Mouse (Mus musculus): ENCODE data around the gene Arsb. TPM values are rescaled to one million over a fixed set of nuclear protein-coding genes. Genes with fewer than 3 reads are reported as not detected.
A peak's percentile ranks its signal among the peaks of the same experiment; 100 is the strongest.

The Arsb gene
- 3.2 and 3.7 TPM in 2 replicates for polyA plus RNA-seq (2015; fragmentation: Nextera tagmentation; extraction: Ambion mirVana)

GRCm38 (mm10) chr13:93771588-93772278 lies at the start of gene Arsb:
Gene Arsb, plus strand, starts transcription at chr13:93771630.
- peak; percentile 66 for DNase-seq (ENCODE audit: low spot score)

GRCm38 (mm10) chr13:93721916-93722315 lies 49.5 kb upstream of the Arsb start:
- no peak for DNase-seq (ENCODE audit: low spot score)

GRCm38 (mm10) chr13:93723455-93723854 lies 48.0 kb upstream of the Arsb start:
- DNase-seq (ENCODE audit: low spot score): no peak

GRCm38 (mm10) chr13:93724206-93724605 lies 47.2 kb upstream of the Arsb start:
- no peak for DNase-seq (ENCODE audit: low spot score)

- DNase-seq (ENCODE audit: low spot score): no peak
These were observed 36.2 kb upstream of the Arsb start for GRCm38 (mm10) chr13:93735131-93735636.

- DNase-seq (ENCODE audit: low spot score): no peak
These were observed 27.3 kb upstream of the Arsb start for GRCm38 (mm10) chr13:93744118-93744517.

- no peak for DNase-seq (ENCODE audit: low spot score)
These were observed 18.6 kb upstream of the Arsb start for GRCm38 (mm10) chr13:93752597-93753400.

- no peak for DNase-seq (ENCODE audit: low spot score)
These were observed 16.3 kb upstream of the Arsb start for GRCm38 (mm10) chr13:93755084-93755483.

GRCm38 (mm10) chr13:93756674-93757073 lies 14.8 kb upstream of the Arsb start:
- peak; percentile 33 for DNase-seq (ENCODE audit: low spot score)

DNA sequence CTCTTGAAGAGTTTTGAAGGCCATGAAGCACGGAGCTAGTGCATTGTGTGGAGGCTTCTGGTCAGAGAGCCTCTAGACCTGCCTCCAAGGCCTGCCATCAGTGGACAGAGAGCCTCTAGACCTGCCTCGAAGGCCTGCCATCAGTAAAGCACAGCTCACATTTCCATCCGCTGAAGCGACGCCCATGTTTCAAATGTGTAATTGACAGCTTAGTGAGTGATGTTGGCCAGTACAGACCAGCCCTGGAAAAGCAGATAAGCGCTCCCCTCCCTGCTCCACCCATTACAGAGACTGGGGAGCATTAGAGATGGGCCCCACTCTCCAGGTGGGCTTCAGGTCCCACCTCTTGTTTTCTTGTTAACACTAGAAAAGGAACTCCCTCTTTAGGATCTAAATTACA lies 13.9 kb upstream of the Arsb start:
- no peak for DNase-seq (ENCODE audit: low spot score)

DNA sequence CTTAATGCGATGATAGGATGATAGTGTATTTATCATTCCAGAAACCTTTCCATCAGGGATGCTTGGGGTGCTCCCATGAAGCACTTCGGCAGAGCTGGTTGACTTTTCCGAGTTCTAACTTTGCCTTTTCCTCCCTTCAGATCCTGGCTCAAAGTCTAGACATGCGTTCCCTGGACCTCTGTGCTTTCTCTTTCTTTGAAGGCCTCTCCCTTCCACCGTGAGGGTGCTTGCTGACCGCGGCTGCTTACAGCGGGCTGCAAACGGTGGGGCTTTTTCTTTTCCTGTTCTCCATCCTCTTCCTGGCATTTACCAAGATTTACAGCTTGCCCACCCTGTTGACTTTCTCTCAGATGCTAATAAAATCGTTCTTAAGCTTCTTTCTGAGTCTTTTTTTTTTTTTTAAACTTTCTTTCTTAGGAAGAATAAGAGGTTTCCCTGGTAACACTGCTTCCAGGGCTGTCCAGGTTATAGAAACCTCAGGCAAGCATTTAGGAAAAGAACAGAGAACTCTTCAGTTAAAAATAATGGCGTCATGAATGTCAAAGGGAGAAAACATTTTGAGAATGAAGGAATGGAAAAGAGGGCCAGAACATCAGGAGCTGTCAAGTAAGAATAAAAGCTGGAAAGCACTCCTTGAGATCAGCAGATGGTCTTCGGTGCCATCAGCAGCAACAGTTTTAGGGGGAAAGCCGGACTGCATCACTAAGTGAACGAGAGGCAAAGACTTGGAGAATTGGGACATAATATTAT lies 13.1 kb upstream of the Arsb start:
- DNase-seq (ENCODE audit: low spot score): no peak

DNA sequence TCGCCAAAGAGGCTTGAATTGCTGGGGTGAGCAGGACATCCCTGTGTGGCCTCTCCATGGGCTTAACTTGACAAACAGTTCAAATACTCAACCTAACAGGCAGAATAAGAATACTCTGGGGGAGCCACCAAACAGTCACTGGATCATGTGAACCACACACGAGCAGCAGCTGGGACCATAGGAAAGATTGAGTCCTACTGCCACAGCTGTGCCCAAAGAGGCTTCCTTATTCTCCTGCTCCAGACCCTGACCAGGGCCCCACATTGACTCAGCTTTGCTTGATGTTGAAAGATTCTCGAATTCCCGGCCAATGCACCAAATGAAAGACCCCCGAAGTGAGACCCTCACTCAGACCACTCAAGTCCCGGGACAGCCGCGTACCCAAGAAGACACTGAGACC lies 9.6 kb upstream of the Arsb start:
- no peak for DNase-seq (ENCODE audit: low spot score)

DNA sequence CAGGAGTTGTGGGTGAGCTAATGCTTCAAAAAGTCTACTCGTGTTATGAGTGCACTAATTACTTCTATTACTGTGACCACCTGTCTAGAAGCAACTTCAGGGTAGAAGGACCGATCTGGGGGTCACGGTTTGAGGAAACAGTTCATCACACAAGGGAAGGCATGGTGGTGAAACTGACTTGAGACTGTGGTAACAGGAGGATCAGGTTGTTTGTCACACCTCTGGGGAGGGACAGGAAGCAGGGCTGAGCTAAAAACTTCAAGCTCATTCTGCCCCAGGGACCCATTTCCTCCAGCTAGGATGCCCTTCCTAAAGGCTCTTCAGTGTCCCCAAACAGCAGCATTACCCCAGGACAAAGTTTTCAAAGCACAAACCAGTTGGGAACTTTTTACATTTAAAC lies 8.6 kb upstream of the Arsb start:
- no peak for DNase-seq (ENCODE audit: low spot score)

DNA sequence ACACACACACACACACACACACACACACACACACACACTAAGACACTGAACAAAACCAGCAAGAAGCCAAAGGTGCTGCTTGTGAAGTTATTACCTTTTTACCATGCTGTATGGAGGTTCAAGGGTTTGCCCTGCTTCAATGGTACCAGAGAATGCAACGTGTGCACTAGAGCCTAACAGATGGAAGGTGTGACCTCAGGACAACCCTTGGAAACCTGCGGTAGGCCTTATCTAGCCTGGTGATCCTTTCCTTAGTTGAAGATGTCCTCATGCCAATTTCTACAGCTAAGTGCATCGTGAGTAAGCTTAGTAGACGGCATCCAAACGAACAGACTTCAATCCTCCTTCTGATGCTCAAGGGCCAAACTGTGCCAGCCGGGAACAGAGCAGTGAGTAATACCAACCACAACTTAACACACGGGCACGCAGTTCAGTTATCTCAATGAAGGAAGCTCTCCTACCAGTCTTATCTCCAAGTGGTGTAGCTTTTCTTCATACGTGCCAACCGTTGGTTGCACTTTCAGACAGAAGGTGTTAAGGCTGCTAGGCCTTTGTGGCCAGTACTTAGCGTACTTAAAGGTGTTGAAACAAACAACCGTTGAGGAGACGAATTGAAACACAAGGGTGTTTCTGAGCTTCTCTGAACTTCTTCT lies 7.0 kb upstream of the Arsb start:
- no peak for DNase-seq (ENCODE audit: low spot score)

DNA sequence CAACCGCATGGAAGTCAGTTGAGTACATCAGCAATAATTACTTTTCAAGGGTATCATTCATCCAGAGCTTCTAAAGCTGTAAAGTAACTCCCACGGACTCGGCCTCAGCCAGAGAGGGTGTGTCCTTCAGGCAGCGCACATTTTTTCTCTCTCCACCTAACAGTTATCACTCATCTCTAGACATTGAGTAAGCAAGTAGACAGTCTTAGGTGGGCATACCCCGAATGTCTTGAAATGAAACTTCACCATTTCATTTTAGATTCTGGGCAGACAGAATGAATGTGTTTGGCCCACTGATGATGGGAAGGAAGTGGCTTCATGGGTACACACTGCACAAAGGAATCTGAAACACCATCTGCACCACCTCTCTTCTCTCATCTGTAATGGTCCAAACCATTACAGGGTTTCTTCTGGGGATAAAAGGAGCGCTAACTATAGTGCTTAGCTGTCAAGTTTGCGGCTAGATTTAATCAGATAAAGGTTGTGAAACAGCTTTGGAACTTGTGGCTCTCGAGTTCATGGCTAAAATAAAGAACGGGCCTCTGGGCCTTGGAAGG lies 321 bp upstream of the Arsb start:
- peak; percentile 37 for DNase-seq (ENCODE audit: low spot score)

GRCm38 (mm10) chr13:93772279-93772636 lies 828 bp downstream of the Arsb start:
- DNase-seq (ENCODE audit: low spot score): peak; percentile 14

- DNase-seq (ENCODE audit: low spot score): no peak
These were observed 1.4 kb downstream of the Arsb start for GRCm38 (mm10) chr13:93772861-93773260.

DNA sequence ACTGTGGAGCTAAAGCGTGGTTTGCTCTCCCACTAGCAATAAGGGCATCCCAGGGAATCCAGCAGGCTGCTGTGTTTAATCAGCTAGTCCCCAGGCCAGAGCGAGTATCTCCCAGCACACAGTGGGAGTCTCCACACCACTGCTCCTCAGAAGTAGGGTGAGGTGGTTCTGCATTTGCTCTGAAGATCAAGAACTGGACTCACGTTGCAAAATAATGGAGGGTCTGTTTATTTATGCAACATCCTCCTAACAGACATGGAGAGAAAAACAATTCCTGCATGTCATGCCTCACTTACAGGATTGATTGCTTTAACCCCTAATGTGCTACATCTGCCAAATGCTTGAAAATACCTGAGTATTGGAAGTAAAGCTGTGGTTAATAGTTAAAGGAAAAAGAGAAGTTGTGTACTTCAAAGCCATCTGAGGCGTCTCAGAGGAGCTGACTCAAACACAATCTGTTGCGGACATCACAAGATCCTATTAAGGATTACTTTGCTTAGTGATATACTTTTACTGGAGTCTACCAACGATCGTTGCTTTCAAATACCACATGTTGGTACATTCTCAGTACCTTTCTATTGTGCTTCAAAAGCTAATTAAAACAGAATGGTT lies 2.4 kb downstream of the Arsb start:
- DNase-seq (ENCODE audit: low spot score): no peak

GRCm38 (mm10) chr13:93782823-93783222 lies 11.4 kb downstream of the Arsb start:
- no peak for DNase-seq (ENCODE audit: low spot score)

- DNase-seq (ENCODE audit: low spot score): peak; percentile 66
These were observed 13.9 kb downstream of the Arsb start for GRCm38 (mm10) chr13:93785329-93785728.

DNA sequence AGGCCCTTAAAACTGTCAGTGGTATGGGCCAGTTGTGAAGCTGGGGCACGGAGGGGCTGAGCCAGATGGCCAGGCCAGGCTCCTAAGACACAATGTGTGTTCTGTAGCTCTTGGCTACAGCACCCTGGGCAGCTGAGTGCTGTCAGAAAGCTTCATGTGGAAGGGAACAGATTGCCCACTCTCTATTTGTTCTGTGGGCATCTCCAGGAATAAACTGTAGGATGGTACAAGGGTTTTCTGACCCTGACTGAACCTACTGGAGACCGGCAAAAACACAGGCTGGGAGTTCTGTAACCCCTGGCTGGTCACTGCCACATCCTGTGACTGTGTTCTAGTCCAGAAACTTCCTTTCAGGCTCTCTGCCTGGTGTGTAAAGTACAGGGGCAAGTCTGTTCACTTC lies 14.6 kb downstream of the Arsb start:
- no peak for DNase-seq (ENCODE audit: low spot score)
